ENCODE assay signal across 12 mouse cellular contexts in genomic region chr2:26410931-26411411, GRCm38 (mm10). TPM values are rescaled to one million over a fixed set of nuclear protein-coding genes. Genes with fewer than 3 reads are reported as not detected.
A peak's percentile ranks its signal among the peaks of the same experiment; 100 is the strongest.
DNase-seq lines count a peak whose midpoint lies in the region; TF ChIP-seq lines count a peak whose summit lies in the region.
"Had no signal": no experiment of that assay in that cellular context is flagged by ENCODE, and none has a peak within 500 bp of the region (broad histone marks: within the 10 kb centered on the region; RNA-seq: fewer than 3 reads in every experiment).

No protein-coding gene starts in this region.

- peak; percentile 33 to 56 for DNase-seq in cerebellum, postnatal 14 days
- DNase-seq in cerebellum, adult 11 months: no peak
- peak; percentile 71 for DNase-seq in kidney, adult 2 months
- DNase-seq in kidney, postnatal 10 days: no peak
- peak; percentile 68 for DNase-seq in ovary, adult 18-20 months (ENCODE audit: low spot score)
- no peak for DNase-seq in ovary, postnatal 10 days (ENCODE audit: low spot score)
- peak; percentile 33 to 77 for DNase-seq in kidney, postnatal 25 days
- DNase-seq in layer of hippocampus, postnatal 25 days (ENCODE audit: extremely low spot score in 1 of 2, low spot score in 1 of 2): no peak
- DNase-seq: heart, adult 18-20 months; layer of hippocampus, adult 9-11 months; thymus, postnatal 36 days had no signal

- no peak overlapping the region for H3K4me3 ChIP-seq in kidney, adult 2 months (ENCODE audit: insufficient read depth, low read depth, low read length)
- H3K4me3 ChIP-seq: liver, embryonic 15.5 days had no signal

- H3K36me3 ChIP-seq in kidney, adult 2 months (ENCODE audit: control insufficient read depth, insufficient read depth, low read length): peaks cover 6% of the 10 kb centered on the region

- no peak for TF ChIP-seq POLR2A in kidney, adult 2 months (IDR thresholded peaks at IDR 0.05; ENCODE audit: low read depth, low read length)

- H3K4me1 ChIP-seq in kidney, adult 2 months (ENCODE audit: control insufficient read depth, insufficient read depth, low read length): peaks cover 29% of the 10 kb centered on the region

- no peaks in the 10 kb centered on the region for H3K27me3 ChIP-seq in kidney, adult 2 months (replicated peaks; ENCODE audit: control insufficient read depth, insufficient read depth, low read length)
- H3K27me3 ChIP-seq: liver, embryonic 15.5 days had no signal

- H3K27ac ChIP-seq in kidney, adult 2 months (ENCODE audit: insufficient read depth, low read depth, low read length): peak overlapping the region; percentile 96

- WGBS in kidney, adult 2 months: 14% methylated on average over 5 of the region's 5 CpGs

- TF ChIP-seq CTCF in kidney, adult 2 months (conservative IDR thresholded peaks at IDR 0.05; ENCODE audit: insufficient read depth, insufficient read length, low read depth, low read length): no peak

RNA-seq across cellular contexts. Expression of gene Inpp5e, which starts 2.0 kb away (rescaled TPM):
- polyA plus RNA-seq in kidney, adult 2 months (2012; rRNA removed): 28.2 and 37.5 TPM in 2 replicates
- total RNA-seq in layer of hippocampus, postnatal 25 days (2021): 10 to 100 TPM; 21.7 to 24.4 TPM

RNA-seq across cellular contexts. Expression of gene Pmpca, which starts 21.8 kb away (rescaled TPM):
- polyA plus RNA-seq in kidney, adult 2 months (2012; rRNA removed): 50.6 and 54.0 TPM in 2 replicates
- 10 to 100 TPM; 94.8 to 96.0 TPM for total RNA-seq in layer of hippocampus, postnatal 25 days (2021)

RNA-seq across cellular contexts. Expression of gene Entr1, which starts 21.9 kb away (rescaled TPM):
- polyA plus RNA-seq in kidney, adult 2 months (2012; rRNA removed): 102 and 110 TPM in 2 replicates
- 100 to 1,000 TPM; 133 to 170 TPM for total RNA-seq in layer of hippocampus, postnatal 25 days (2021)

RNA-seq across cellular contexts. Expression of gene Snapc4, which starts 30.5 kb away (rescaled TPM):
- 21.9 and 25.2 TPM in 2 replicates for polyA plus RNA-seq in kidney, adult 2 months (2012; rRNA removed)
- total RNA-seq in layer of hippocampus, postnatal 25 days (2021): 10 to 100 TPM; 43.8 to 82.5 TPM

RNA-seq across cellular contexts. Expression of gene Sec16a, which starts 34.0 kb away (rescaled TPM):
- 71.1 and 87.5 TPM in 2 replicates for polyA plus RNA-seq in kidney, adult 2 months (2012; rRNA removed)
- total RNA-seq in layer of hippocampus, postnatal 25 days (2021): 10 to 100 TPM; 46.4 to 48.1 TPM

Comparison
In these comparisons a context has a peak if more than half of its experiments do, and no peak if none do; other contexts are left out.
1. DNase-seq: peak in cerebellum, postnatal 14 days (2 of 2), kidney, adult 2 months (single experiment), ovary, adult 18-20 months (single experiment) and kidney, postnatal 25 days (2 of 2); none in cerebellum, adult 11 months (single experiment), kidney, postnatal 10 days (single experiment), ovary, postnatal 10 days (single experiment) and layer of hippocampus, postnatal 25 days (0 of 2).